Mouse (Mus musculus) embryonic facial prominence, embryonic 15.5 days (tissue): ENCODE data around the gene Kxd1. TPM values are rescaled to one million over a fixed set of nuclear protein-coding genes. Genes with fewer than 3 reads are reported as not detected.

Source experiments
- ATAC-seq: fragments of 200-750 bp; cut with Nextera tagmentation; 2 replicates; pipeline ENCODE4 v1.8.0; 2017; ENCODE audit warnings: low read depth, moderate TSS enrichment; ENCODE audit not compliant: insufficient number of reproducible peaks, low FRiP score, low TSS enrichment
- H3K27ac ChIP-seq: fragments of 300-500 bp; sonication (generic); replicated peaks from 2 replicates; pipeline ENCODE4 v1.5.1; 2015; ENCODE audit warnings: mild to moderate bottlenecking, inconsistent platforms
- H3K27me3 ChIP-seq: fragments of 300-500 bp; sonication (generic); 2 replicates; pipeline ENCODE4 v1.6.1; 2015; ENCODE audit warnings: inconsistent platforms
- H3K36me3 ChIP-seq: fragments of 300-500 bp; sonication (generic); 2 replicates; pipeline ENCODE4 v1.6.1; 2015; ENCODE audit warnings: mild to moderate bottlenecking, inconsistent platforms
- H3K4me1 ChIP-seq: fragments of 300-500 bp; sonication (generic); 2 replicates; pipeline ENCODE4 v1.6.1; 2015; ENCODE audit warnings: inconsistent platforms
- H3K4me2 ChIP-seq: fragments of 300-500 bp; sonication (generic); replicated peaks from 2 replicates; pipeline ENCODE4 v1.6.1; 2015; ENCODE audit warnings: mild to moderate bottlenecking, inconsistent platforms
- H3K4me3 ChIP-seq: fragments of 300-500 bp; sonication (generic); replicated peaks from 2 replicates; pipeline ENCODE4 v1.5.1; 2015; ENCODE audit warnings: mild to moderate bottlenecking, inconsistent platforms
- H3K9ac ChIP-seq: fragments of 300-500 bp; sonication (generic); 2 replicates; pipeline ENCODE4 v1.6.1; 2015; ENCODE audit warnings: inconsistent platforms
- H3K9me3 ChIP-seq: fragments of 300-500 bp; sonication (generic); replicated peaks from 2 replicates; pipeline ENCODE4 v1.6.1; 2016; ENCODE audit warnings: inconsistent platforms
- WGBS: fragments of 180-500 bp; shearing (Covaris S2); methylation state at CpG from one replicate; pipeline ENCODE4 v1.1.7; 2015; 5-methylcytosine and 5-hydroxymethylcytosine counted together
- polyA plus RNA-seq: library from polyadenylated mRNA; unstranded; fragments of >200 nt; fragmentation: Nextera tagmentation; extraction: Ambion mirVana; gene quantifications from 2 replicates; pipeline ENCODE4 v1.2.1, GENCODE M21; 2015

Gene Kxd1
- polyA plus RNA-seq, 1 experiment from 2014 or later = 59.1 TPM

- Histone ChIP-seq H3K4me3 (peak overlapping the region; percentile 36; the same call in 1 of the 2 replicates), H3K4me1 (peaks cover 81% of the 10 kb centered on the region), H3K9me3 (no peaks in the 10 kb centered on the region), H3K9ac (no peak overlapping the region), H3K36me3 (no peaks in the 10 kb centered on the region), H3K4me2 (peak overlapping the region; percentile 88), H3K27ac (peak overlapping the region; percentile 51), H3K27me3 (peaks cover 92% of the 10 kb centered on the region)
- WGBS = 31% methylated on average over 10 of the region's 10 CpGs
- ATAC-seq = no peak
Observed at GRCm38 (mm10) chr8:70490061-70490879, 37.5 kb downstream of the Kxd1 start.

- H3K4me1 ChIP-seq = peaks cover 74% of the 10 kb centered on the region
Observed at GRCm38 (mm10) chr8:70489576-70489975, 38.2 kb downstream of the Kxd1 start.

GRCm38 (mm10) chr8:70488931-70489470 is 38.8 kb downstream of the Kxd1 start:
- Histone ChIP-seq H3K27ac (peak overlapping the region; percentile 39; the same call in 1 of the 2 replicates), H3K36me3 (no peaks in the 10 kb centered on the region), H3K9ac (0 out of 2 replicates have a peak overlapping the region, but pooled peaks have one; percentile 4), H3K9me3 (no peaks in the 10 kb centered on the region), H3K4me3 (peak overlapping the region; percentile 36), H3K4me1 (peaks cover 69% of the 10 kb centered on the region), H3K4me2 (peak overlapping the region; percentile 65), H3K27me3 (peaks cover 80% of the 10 kb centered on the region)
- no peak for ATAC-seq
- 4% methylated on average over 14 of the region's 14 CpGs for WGBS

More at GRCm38 (mm10) chr8:70489576-70489975, 38.2 kb downstream of the Kxd1 start:
- ATAC-seq = no peak
- no peaks in the 10 kb centered on the region for H3K36me3 ChIP-seq
- 0 out of 2 replicates have a peak overlapping the region, but pooled peaks have one; percentile 4 for H3K9ac ChIP-seq
- H3K4me2 ChIP-seq = peak overlapping the region; percentile 65
- 2% methylated on average over 33 of the region's 41 CpGs for WGBS
- H3K27me3 ChIP-seq = peaks cover 85% of the 10 kb centered on the region
- no peaks in the 10 kb centered on the region for H3K9me3 ChIP-seq
- H3K27ac ChIP-seq = peak overlapping the region; percentile 39; the same call in 1 of the 2 replicates
- peak overlapping the region; percentile 36 for H3K4me3 ChIP-seq

- no peak overlapping the region for H3K27ac ChIP-seq
- H3K4me1 ChIP-seq = peaks cover 61% of the 10 kb centered on the region
- peaks cover 71% of the 10 kb centered on the region for H3K27me3 ChIP-seq
- ATAC-seq = no peak
- H3K36me3 ChIP-seq = no peaks in the 10 kb centered on the region
- 5% methylated on average over 55 of the region's 55 CpGs for WGBS
- H3K9ac ChIP-seq = no peak overlapping the region
- peak overlapping the region; percentile 31 for H3K4me3 ChIP-seq
- no peaks in the 10 kb centered on the region for H3K9me3 ChIP-seq
- peak overlapping the region; percentile 65 for H3K4me2 ChIP-seq
Observed at GRCm38 (mm10) chr8:70487993-70488796, 39.6 kb downstream of the Kxd1 start.

GRCm38 (mm10) chr8:70486941-70487520 is 40.7 kb downstream of the Kxd1 start, which contains the start of gene Tmem59l:
Gene Tmem59l (minus strand): TSS chr8:70487358.
- Histone ChIP-seq H3K9me3 (no peaks in the 10 kb centered on the region), H3K27ac (no peak within 1 kb of the TSS), H3K4me3 (peak within 1 kb of the TSS; percentile 32), H3K36me3 (no peaks in the 10 kb centered on the region), H3K27me3 (peaks cover 61% of the 10 kb centered on the region), H3K4me1 (peaks cover 49% of the 10 kb centered on the region), H3K9ac (no peak within 1 kb of the TSS), H3K4me2 (peak within 1 kb of the TSS; percentile 65)
- ATAC-seq = no peak
- WGBS = 7% methylated on average over 33 of the region's 33 CpGs

- H3K9ac ChIP-seq = no peak overlapping the region
- no peak for ATAC-seq
- peak overlapping the region; percentile 48; the same call in 1 of the 2 replicates for H3K4me2 ChIP-seq
- H3K36me3 ChIP-seq = no peaks in the 10 kb centered on the region
- H3K9me3 ChIP-seq = no peaks in the 10 kb centered on the region
- WGBS = 46% methylated on average over 7 of the region's 7 CpGs
- H3K27ac ChIP-seq = no peak overlapping the region
- peaks cover 53% of the 10 kb centered on the region for H3K27me3 ChIP-seq
- H3K4me3 ChIP-seq = no peak overlapping the region
- peaks cover 41% of the 10 kb centered on the region for H3K4me1 ChIP-seq
Observed at GRCm38 (mm10) chr8:70486191-70486681, 41.5 kb downstream of the Kxd1 start.

GRCm38 (mm10) chr8:70482943-70483342 is 44.8 kb downstream of the Kxd1 start:
- no peak overlapping the region for H3K9ac ChIP-seq
- H3K4me2 ChIP-seq = no peak overlapping the region
- peaks cover 11% of the 10 kb centered on the region for H3K4me1 ChIP-seq
- no peak overlapping the region for H3K27ac ChIP-seq
- H3K27me3 ChIP-seq = peaks cover 21% of the 10 kb centered on the region
- no peak overlapping the region for H3K4me3 ChIP-seq
- H3K9me3 ChIP-seq = no peaks in the 10 kb centered on the region
- no peak for ATAC-seq
- H3K36me3 ChIP-seq = no peaks in the 10 kb centered on the region
- 52% methylated on average over 2 of the region's 2 CpGs for WGBS

- peaks cover 14% of the 10 kb centered on the region for H3K27me3 ChIP-seq
- H3K36me3 ChIP-seq = no peaks in the 10 kb centered on the region
- no peak overlapping the region for H3K4me2 ChIP-seq
- 79% methylated on average over 3 of the region's 3 CpGs for WGBS
- H3K4me1 ChIP-seq = peaks cover 14% of the 10 kb centered on the region
- no peak for ATAC-seq
- H3K9ac ChIP-seq = no peak overlapping the region
- no peaks in the 10 kb centered on the region for H3K9me3 ChIP-seq
- H3K27ac ChIP-seq = no peak overlapping the region
- H3K4me3 ChIP-seq = no peak overlapping the region
Observed at GRCm38 (mm10) chr8:70481908-70482307, 45.8 kb downstream of the Kxd1 start.

GRCm38 (mm10) chr8:70477269-70477982 is 50.3 kb downstream of the Kxd1 start:
- no peak overlapping the region for H3K9ac ChIP-seq

More at GRCm38 (mm10) chr8:70477269-70477982, 50.3 kb downstream of the Kxd1 start:
- Histone ChIP-seq H3K27me3 (no peaks in the 10 kb centered on the region), H3K4me3 (peak overlapping the region; percentile 91), H3K27ac (peak overlapping the region; percentile 67), H3K9me3 (no peaks in the 10 kb centered on the region), H3K36me3 (no peaks in the 10 kb centered on the region), H3K4me1 (peaks cover 30% of the 10 kb centered on the region), H3K4me2 (peak overlapping the region; percentile 85)
- ATAC-seq = peak; percentile 54
- 2% methylated on average over 21 of the region's 21 CpGs for WGBS
